Mouse (Mus musculus) liver, adult 2 months (tissue): ENCODE measurements around the gene Gm28042.

Experiments used
- CTCF ChIP-seq: fragments of 200-500 bp; IDR thresholded peaks from 2 replicates; pipeline ENCODE4 v1.5.1; 2011; ENCODE audit warnings: low read depth, low read length, control low read depth
- POLR2A ChIP-seq: fragments of 200-500 bp; IDR thresholded peaks from 2 replicates; pipeline ENCODE4 v1.6.1; 2011; ENCODE audit warnings: low read length, control low read depth; ENCODE audit not compliant: insufficient read depth; ENCODE audit errors: extremely low read depth

DNA sequence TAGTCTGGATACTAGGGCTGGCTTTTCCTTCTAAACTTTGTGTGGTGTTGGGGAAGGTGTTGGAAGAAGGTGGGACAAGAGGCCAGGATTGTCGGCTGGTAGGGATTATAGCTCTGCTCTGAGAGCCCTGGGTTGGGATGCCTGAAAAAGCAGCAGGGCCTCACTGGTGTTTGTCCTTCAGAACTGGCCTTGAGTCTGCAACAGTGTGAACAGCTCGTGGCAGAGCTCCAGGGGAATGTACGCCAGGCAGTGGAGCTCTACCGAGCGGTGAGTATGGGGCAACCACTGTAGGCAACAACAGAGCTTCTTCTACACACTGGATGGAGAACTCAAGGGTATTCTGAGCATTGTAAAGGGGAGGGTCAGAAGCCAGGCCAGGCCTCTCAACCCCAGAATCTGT is 3.0 kb upstream of the Gm28042 start:
- TF ChIP-seq CTCF (no peak), POLR2A (no peak)
